Mouse (Mus musculus): ENCODE measurements at regions not wholly inside any gene's neighbourhood (a gene's known extent, or its start where the extent isn't known, plus 50 kb on each side); places are given as distances from the start of the nearest gene placed in this dataset.

DNA sequence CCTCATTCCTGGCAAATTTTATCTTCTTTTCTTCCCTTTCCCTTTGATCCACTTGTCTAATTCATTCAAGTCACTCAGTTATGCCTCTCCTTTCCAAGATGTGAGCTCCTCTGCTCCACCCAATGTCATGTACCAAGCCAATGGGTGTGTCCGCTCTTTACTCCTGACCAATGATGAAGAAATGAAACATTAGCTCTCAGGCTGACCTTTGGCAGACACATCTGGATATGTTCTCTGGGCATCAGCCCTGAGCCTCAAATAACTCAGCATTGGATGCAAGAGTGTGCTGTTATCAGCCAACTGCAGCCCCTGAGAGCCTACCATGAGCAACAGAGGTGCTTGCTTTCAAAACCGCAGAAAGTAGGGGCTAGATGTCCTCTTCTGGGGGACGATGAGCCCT lies 186.2 kb upstream of the Unc93a2 start:
- H3K36me3 ChIP-seq (replicated peaks; ENCODE audit: insufficient read depth, low read length) = no peaks in the 10 kb centered on the region
- no peaks in the 10 kb centered on the region for H3K4me1 ChIP-seq (ENCODE audit: insufficient read depth)
- no peak overlapping the region for H3K4me3 ChIP-seq (ENCODE audit: low read depth, low read length)
- no peak for ATAC-seq
- H3K27ac ChIP-seq (ENCODE audit: low read depth) = no peak overlapping the region
- H3K9ac ChIP-seq (replicated peaks) = no peak overlapping the region
- no peak overlapping the region for H3K4me2 ChIP-seq (ENCODE audit: low read depth, low read length)
- H3K9me3 ChIP-seq (ENCODE audit: low read length) = no peaks in the 10 kb centered on the region
- 81% methylated on average over 3 of the region's 3 CpGs for WGBS (ENCODE audit: insufficient replicate concordance)
- DNase-seq = no peak
- TF ChIP-seq EP300 (IDR thresholded peaks at IDR 0.05; ENCODE audit: low read depth) (no peak), CTCF (IDR thresholded peaks at IDR 0.05; ENCODE audit: low read depth) (no peak)
- no peaks in the 10 kb centered on the region for H3K27me3 ChIP-seq (ENCODE audit: insufficient read depth, low read length)

DNA sequence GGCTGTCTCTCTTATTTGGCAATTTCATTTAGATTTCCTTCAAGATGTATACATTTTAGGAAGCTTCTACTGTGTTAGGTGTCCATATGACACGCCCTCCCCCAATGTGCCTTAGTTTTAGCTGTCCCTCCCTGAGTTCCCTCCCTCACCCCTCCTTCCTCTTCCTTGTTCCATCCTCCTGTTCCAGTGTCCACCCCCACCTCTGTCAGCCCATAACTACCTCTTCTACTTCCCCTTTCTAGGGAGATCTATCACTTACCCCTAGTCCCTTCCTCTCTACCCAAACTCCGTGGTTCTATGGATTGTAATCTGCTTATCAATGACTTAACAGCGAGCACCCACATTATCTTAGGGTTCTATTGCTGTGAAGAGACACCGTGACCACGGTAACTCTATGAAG lies 183.2 kb upstream of the Unc93a2 start:
- no peak overlapping the region for H3K4me3 ChIP-seq (ENCODE audit: low read depth, low read length)
- no peak overlapping the region for H3K9ac ChIP-seq (replicated peaks)
- TF ChIP-seq CTCF (IDR thresholded peaks at IDR 0.05; ENCODE audit: low read depth) (no peak), EP300 (IDR thresholded peaks at IDR 0.05; ENCODE audit: low read depth) (no peak)
- DNase-seq = no peak
- H3K9me3 ChIP-seq (ENCODE audit: low read length) = no peaks in the 10 kb centered on the region
- no peaks in the 10 kb centered on the region for H3K36me3 ChIP-seq (replicated peaks; ENCODE audit: insufficient read depth, low read length)
- H3K4me2 ChIP-seq (ENCODE audit: low read depth, low read length) = no peak overlapping the region
- ATAC-seq = no peak
- H3K27me3 ChIP-seq (ENCODE audit: insufficient read depth, low read length) = no peaks in the 10 kb centered on the region
- no peak overlapping the region for H3K27ac ChIP-seq (ENCODE audit: low read depth)
- WGBS (ENCODE audit: insufficient replicate concordance) = 46% methylated on average over 5 of the region's 5 CpGs
- no peaks in the 10 kb centered on the region for H3K4me1 ChIP-seq (ENCODE audit: insufficient read depth)

DNA sequence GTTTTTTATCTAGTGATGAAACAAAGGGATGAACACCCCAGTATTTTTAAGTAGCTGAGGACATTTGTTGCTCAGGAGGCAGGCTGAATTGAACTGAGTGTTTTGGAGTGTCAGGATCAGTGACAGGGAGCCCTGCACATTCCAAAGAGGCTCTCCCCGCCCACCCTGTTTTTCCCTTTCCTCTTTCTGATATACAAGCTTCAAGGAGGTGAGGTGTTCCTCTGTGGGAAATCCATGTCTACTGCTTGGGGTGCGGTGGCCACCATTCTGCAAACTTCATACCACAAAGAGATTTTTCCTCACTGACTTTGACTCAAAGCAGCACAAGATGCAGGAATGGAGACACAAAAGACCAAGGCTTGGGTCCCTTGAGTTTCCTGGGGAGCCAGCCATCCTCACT lies 180.5 kb upstream of the Unc93a2 start:
- TF ChIP-seq EP300 (IDR thresholded peaks at IDR 0.05; ENCODE audit: low read depth) = no peak
- TF ChIP-seq CTCF (IDR thresholded peaks at IDR 0.05; ENCODE audit: low read depth) = no peak
- Histone ChIP-seq H3K4me1 (ENCODE audit: insufficient read depth) (no peaks in the 10 kb centered on the region), H3K9ac (replicated peaks) (no peak overlapping the region), H3K4me3 (ENCODE audit: low read depth, low read length) (no peak overlapping the region), H3K27me3 (ENCODE audit: insufficient read depth, low read length) (no peaks in the 10 kb centered on the region), H3K36me3 (replicated peaks; ENCODE audit: insufficient read depth, low read length) (no peaks in the 10 kb centered on the region), H3K4me2 (ENCODE audit: low read depth, low read length) (no peak overlapping the region), H3K9me3 (ENCODE audit: low read length) (no peaks in the 10 kb centered on the region), H3K27ac (ENCODE audit: low read depth) (no peak overlapping the region)
- DNase-seq (no peak), ATAC-seq (no peak)
- WGBS (ENCODE audit: insufficient replicate concordance) = 65% methylated on average over 2 of the region's 2 CpGs

DNA sequence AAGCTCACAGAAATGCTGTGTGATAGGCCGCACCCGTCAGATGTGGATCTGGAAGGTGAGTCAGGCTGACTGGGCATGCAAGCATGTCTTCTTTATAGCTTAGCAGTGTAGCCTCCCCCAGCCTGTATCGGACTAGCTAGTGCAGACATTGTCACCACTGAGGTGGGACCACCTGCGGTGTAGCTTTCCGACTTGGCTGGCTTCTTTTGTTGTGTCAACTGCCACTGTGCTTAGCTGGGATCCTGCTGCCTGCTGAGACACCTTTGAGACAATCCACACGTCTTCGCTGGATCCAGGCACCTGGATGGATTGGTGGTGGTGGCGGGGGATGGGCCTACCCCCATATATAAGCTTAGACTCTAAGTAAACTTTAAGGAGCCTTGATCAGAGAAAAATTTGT lies 177.7 kb upstream of the Unc93a2 start:
- no peaks in the 10 kb centered on the region for H3K4me1 ChIP-seq (ENCODE audit: insufficient read depth)
- DNase-seq = no peak
- no peaks in the 10 kb centered on the region for H3K27me3 ChIP-seq (ENCODE audit: insufficient read depth, low read length)
- TF ChIP-seq CTCF (IDR thresholded peaks at IDR 0.05; ENCODE audit: low read depth) = no peak
- no peak for TF ChIP-seq EP300 (IDR thresholded peaks at IDR 0.05; ENCODE audit: low read depth)
- no peak overlapping the region for H3K27ac ChIP-seq (ENCODE audit: low read depth)
- H3K9me3 ChIP-seq (ENCODE audit: low read length) = no peaks in the 10 kb centered on the region
- no peaks in the 10 kb centered on the region for H3K36me3 ChIP-seq (replicated peaks; ENCODE audit: insufficient read depth, low read length)
- H3K9ac ChIP-seq (replicated peaks) = no peak overlapping the region
- no peak for ATAC-seq
- no peak overlapping the region for H3K4me2 ChIP-seq (ENCODE audit: low read depth, low read length)
- 63% methylated on average over 8 of the region's 8 CpGs for WGBS (ENCODE audit: insufficient replicate concordance)
- no peak overlapping the region for H3K4me3 ChIP-seq (ENCODE audit: low read depth, low read length)

DNA sequence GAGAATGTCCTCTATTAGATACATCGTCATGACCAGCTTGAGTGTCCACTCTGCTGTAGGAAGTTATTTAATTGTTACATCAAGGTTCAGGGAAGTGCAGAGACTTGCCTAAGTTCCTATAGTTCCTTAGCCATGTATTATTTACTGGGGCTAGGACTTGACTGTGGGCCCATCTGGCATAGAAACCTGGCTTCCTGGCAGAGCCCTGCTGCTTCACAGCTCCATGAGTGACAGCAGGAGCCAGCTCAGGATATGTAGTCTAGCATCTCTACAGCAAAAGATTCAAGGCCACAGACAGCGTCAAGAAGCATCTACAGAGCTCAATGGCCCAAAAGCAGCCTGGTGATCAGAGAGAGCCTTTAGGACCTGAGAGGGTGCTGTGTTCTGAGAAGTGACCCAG lies 163.2 kb upstream of the Unc93a2 start:
- no peak for ATAC-seq
- WGBS (ENCODE audit: insufficient replicate concordance) = 75% methylated on average over 2 of the region's 2 CpGs

DNA sequence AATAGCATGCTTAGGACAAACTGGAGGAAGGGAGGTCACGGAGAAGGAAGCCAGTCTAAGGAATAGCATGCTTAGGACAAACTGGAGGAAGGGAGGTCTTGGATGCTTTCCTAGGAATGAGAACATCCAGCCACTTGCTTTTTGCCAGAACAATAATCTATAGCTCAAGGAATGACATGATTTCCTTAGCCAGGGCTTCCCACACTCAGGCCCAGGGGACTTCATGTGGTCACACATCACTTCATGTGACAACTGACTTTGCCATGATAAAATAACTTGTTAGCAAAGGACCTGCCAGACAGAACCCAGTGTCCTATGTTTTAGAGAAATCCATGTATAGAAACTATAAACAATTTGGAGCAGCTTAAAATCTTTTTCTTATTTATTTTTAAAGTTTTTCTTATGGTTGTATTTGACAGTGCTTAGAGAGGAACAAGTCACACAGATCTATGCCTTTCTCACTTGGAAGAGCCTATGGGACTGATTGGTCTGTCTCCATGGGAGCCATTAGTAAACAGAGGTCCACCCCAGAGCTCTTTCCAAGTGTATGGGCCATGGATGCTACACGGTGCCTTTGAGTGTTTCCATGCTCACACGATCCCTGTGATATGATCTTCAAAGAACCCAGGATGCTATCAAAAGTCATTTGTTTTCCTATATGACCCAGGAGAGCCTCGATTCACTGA lies 153.3 kb upstream of the Unc93a2 start:
- Histone ChIP-seq H3K27ac (ENCODE audit: low read depth) (no peak overlapping the region), H3K9ac (replicated peaks) (no peak overlapping the region), H3K4me1 (ENCODE audit: insufficient read depth) (no peaks in the 10 kb centered on the region), H3K4me3 (ENCODE audit: low read depth, low read length) (no peak overlapping the region), H3K27me3 (ENCODE audit: insufficient read depth, low read length) (no peaks in the 10 kb centered on the region), H3K4me2 (ENCODE audit: low read depth, low read length) (no peak overlapping the region), H3K9me3 (ENCODE audit: low read length) (no peaks in the 10 kb centered on the region; the same call in 1 of the 2 replicates), H3K36me3 (replicated peaks; ENCODE audit: insufficient read depth, low read length) (no peaks in the 10 kb centered on the region)
- TF ChIP-seq CTCF (IDR thresholded peaks at IDR 0.05; ENCODE audit: low read depth) (no peak), EP300 (IDR thresholded peaks at IDR 0.05; ENCODE audit: low read depth) (no peak)
- ATAC-seq (no peak), DNase-seq (no peak)
- WGBS (ENCODE audit: insufficient replicate concordance) = 62% methylated on average over 4 of the region's 4 CpGs

More for the DNA sequence above, 163.2 kb upstream of the Unc93a2 start:
- Histone ChIP-seq H3K9me3 (ENCODE audit: low read length) (no peaks in the 10 kb centered on the region), H3K27me3 (ENCODE audit: insufficient read depth, low read length) (no peaks in the 10 kb centered on the region), H3K4me1 (ENCODE audit: insufficient read depth) (no peaks in the 10 kb centered on the region), H3K36me3 (replicated peaks; ENCODE audit: insufficient read depth, low read length) (no peaks in the 10 kb centered on the region), H3K27ac (ENCODE audit: low read depth) (no peak overlapping the region), H3K4me2 (ENCODE audit: low read depth, low read length) (no peak overlapping the region), H3K9ac (replicated peaks) (no peak overlapping the region), H3K4me3 (ENCODE audit: low read depth, low read length) (no peak overlapping the region)
- DNase-seq = no peak
- TF ChIP-seq EP300 (IDR thresholded peaks at IDR 0.05; ENCODE audit: low read depth) = no peak
- no peak for TF ChIP-seq CTCF (IDR thresholded peaks at IDR 0.05; ENCODE audit: low read depth)

Measured in liver, postnatal 0 days (tissue).